Mouse (Mus musculus): ENCODE measurements around the gene Pld4.

DNA sequence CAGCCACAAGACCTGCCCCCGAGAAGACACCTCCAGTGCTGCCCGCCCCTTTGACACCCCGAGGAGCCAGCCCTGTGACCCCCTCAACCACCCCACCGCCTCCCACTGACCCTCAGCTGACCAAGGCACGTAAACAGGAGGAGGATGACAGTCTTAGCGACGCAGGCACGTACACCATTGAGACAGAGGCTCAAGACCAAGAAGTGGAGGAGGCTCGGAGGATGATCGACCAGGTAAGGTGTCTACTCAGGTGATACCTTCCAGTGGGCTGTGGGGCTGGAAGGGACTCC is 23.9 kb upstream of the Pld4 start:
- TF ChIP-seq CTCF (IDR thresholded peaks at IDR 0.05; ENCODE audit: control insufficient read depth, insufficient read depth, low read length) (no peak), POLR2A (IDR thresholded peaks at IDR 0.05; ENCODE audit: borderline replicate concordance, control insufficient read depth, low read depth, low read length) (no peak)

Data from bone marrow, adult 2 months (tissue).